Mouse (Mus musculus) embryonic facial prominence, embryonic 15.5 days (tissue): ENCODE measurements around the gene Slc22a14. TPM values are rescaled to one million over a fixed set of nuclear protein-coding genes. Genes with fewer than 3 reads are reported as not detected.

ENCODE experiments used
- ATAC-seq: fragments of 200-750 bp; cut with Nextera tagmentation; 2 replicates; pipeline ENCODE4 v1.8.0; 2017; ENCODE audit warnings: low read depth, moderate TSS enrichment; ENCODE audit not compliant: insufficient number of reproducible peaks, low FRiP score, low TSS enrichment
- H3K27ac ChIP-seq: fragments of 300-500 bp; sonication (generic); replicated peaks from 2 replicates; pipeline ENCODE4 v1.5.1; 2015; ENCODE audit warnings: mild to moderate bottlenecking, inconsistent platforms
- H3K27me3 ChIP-seq: fragments of 300-500 bp; sonication (generic); 2 replicates; pipeline ENCODE4 v1.6.1; 2015; ENCODE audit warnings: inconsistent platforms
- H3K36me3 ChIP-seq: fragments of 300-500 bp; sonication (generic); 2 replicates; pipeline ENCODE4 v1.6.1; 2015; ENCODE audit warnings: mild to moderate bottlenecking, inconsistent platforms
- H3K4me1 ChIP-seq: fragments of 300-500 bp; sonication (generic); 2 replicates; pipeline ENCODE4 v1.6.1; 2015; ENCODE audit warnings: inconsistent platforms
- H3K4me2 ChIP-seq: fragments of 300-500 bp; sonication (generic); replicated peaks from 2 replicates; pipeline ENCODE4 v1.6.1; 2015; ENCODE audit warnings: mild to moderate bottlenecking, inconsistent platforms
- H3K4me3 ChIP-seq: fragments of 300-500 bp; sonication (generic); replicated peaks from 2 replicates; pipeline ENCODE4 v1.5.1; 2015; ENCODE audit warnings: mild to moderate bottlenecking, inconsistent platforms
- H3K9ac ChIP-seq: fragments of 300-500 bp; sonication (generic); 2 replicates; pipeline ENCODE4 v1.6.1; 2015; ENCODE audit warnings: inconsistent platforms
- H3K9me3 ChIP-seq: fragments of 300-500 bp; sonication (generic); replicated peaks from 2 replicates; pipeline ENCODE4 v1.6.1; 2016; ENCODE audit warnings: inconsistent platforms
- WGBS: fragments of 180-500 bp; shearing (Covaris S2); methylation state at CpG from one replicate; pipeline ENCODE4 v1.1.7; 2015; 5-methylcytosine and 5-hydroxymethylcytosine counted together
- polyA plus RNA-seq: library from polyadenylated mRNA; unstranded; fragments of >200 nt; fragmentation: Nextera tagmentation; extraction: Ambion mirVana; gene quantifications from 2 replicates; pipeline ENCODE4 v1.2.1, GENCODE M21; 2015

Slc22a14 gene
- polyA plus RNA-seq, 1 experiment from 2014 or later: 0.08 TPM

GRCm38 (mm10) chr9:119339558-119340211 is 25.7 kb downstream of the Slc22a14 start, which contains the start of gene Acaa1a:
Acaa1a (plus strand) TSS chr9:119339676.
- no peaks in the 10 kb centered on the region for H3K9me3 ChIP-seq
- H3K27me3 ChIP-seq: no peaks in the 10 kb centered on the region
- under 1% methylated on average over 43 of the region's 43 CpGs for WGBS
- H3K36me3 ChIP-seq: peaks cover 36% of the 10 kb centered on the region
- H3K27ac ChIP-seq: peak within 1 kb of the TSS; percentile 94
- peak within 1 kb of the TSS; percentile 88 for H3K4me3 ChIP-seq
- peaks cover 33% of the 10 kb centered on the region for H3K4me1 ChIP-seq
- no peak for ATAC-seq
- H3K4me2 ChIP-seq: peak within 1 kb of the TSS; percentile 75
- H3K9ac ChIP-seq: peak within 1 kb of the TSS; percentile 63

- peaks cover 30% of the 10 kb centered on the region for H3K36me3 ChIP-seq
- no peak for ATAC-seq
- H3K4me1 ChIP-seq: peaks cover 35% of the 10 kb centered on the region
- 43% methylated on average over 7 of the region's 7 CpGs for WGBS
- H3K4me3 ChIP-seq: peak overlapping the region; percentile 88
- H3K4me2 ChIP-seq: peak overlapping the region; percentile 75
- no peaks in the 10 kb centered on the region for H3K27me3 ChIP-seq
- H3K27ac ChIP-seq: no peak overlapping the region
- no peak overlapping the region for H3K9ac ChIP-seq
- no peaks in the 10 kb centered on the region for H3K9me3 ChIP-seq
Observed at GRCm38 (mm10) chr9:119339106-119339505, 26.2 kb downstream of the Slc22a14 start.

- Histone ChIP-seq H3K4me3 (no peak overlapping the region), H3K27ac (no peak overlapping the region), H3K4me2 (no peak overlapping the region), H3K27me3 (no peaks in the 10 kb centered on the region), H3K9ac (no peak overlapping the region), H3K9me3 (no peaks in the 10 kb centered on the region), H3K36me3 (peaks cover 22% of the 10 kb centered on the region), H3K4me1 (peaks cover 32% of the 10 kb centered on the region)
- ATAC-seq: no peak
- 89% methylated on average over 3 of the region's 3 CpGs for WGBS
Observed at GRCm38 (mm10) chr9:119338350-119338749, 27.0 kb downstream of the Slc22a14 start.

- Histone ChIP-seq H3K4me2 (no peak overlapping the region), H3K27me3 (no peaks in the 10 kb centered on the region), H3K27ac (no peak overlapping the region), H3K9ac (no peak overlapping the region), H3K36me3 (peaks cover 17% of the 10 kb centered on the region), H3K4me1 (peaks cover 27% of the 10 kb centered on the region), H3K9me3 (no peaks in the 10 kb centered on the region), H3K4me3 (no peak overlapping the region)
- no peak for ATAC-seq
- 93% methylated on average over 14 of the region's 14 CpGs for WGBS
Observed at GRCm38 (mm10) chr9:119337842-119338241, 27.5 kb downstream of the Slc22a14 start.

GRCm38 (mm10) chr9:119335571-119335970 is 29.8 kb downstream of the Slc22a14 start:
- Histone ChIP-seq H3K4me2 (no peak overlapping the region), H3K4me3 (no peak overlapping the region), H3K27me3 (no peaks in the 10 kb centered on the region), H3K4me1 (peaks cover 15% of the 10 kb centered on the region), H3K36me3 (peaks cover 15% of the 10 kb centered on the region), H3K9me3 (no peaks in the 10 kb centered on the region), H3K27ac (no peak overlapping the region), H3K9ac (no peak overlapping the region)
- 84% methylated on average over 4 of the region's 4 CpGs for WGBS
- no peak for ATAC-seq

GRCm38 (mm10) chr9:119334834-119335233 is 30.5 kb downstream of the Slc22a14 start:
- Histone ChIP-seq H3K27me3 (no peaks in the 10 kb centered on the region), H3K9me3 (no peaks in the 10 kb centered on the region), H3K4me3 (no peak overlapping the region), H3K4me2 (no peak overlapping the region), H3K27ac (no peak overlapping the region), H3K9ac (no peak overlapping the region), H3K4me1 (peaks cover 11% of the 10 kb centered on the region), H3K36me3 (peaks cover 15% of the 10 kb centered on the region)
- ATAC-seq: no peak
- 90% methylated on average over 2 of the region's 2 CpGs for WGBS

GRCm38 (mm10) chr9:119334324-119334723 is 31.0 kb downstream of the Slc22a14 start:
- Histone ChIP-seq H3K4me2 (no peak overlapping the region), H3K27me3 (no peaks in the 10 kb centered on the region), H3K4me1 (peaks cover 8% of the 10 kb centered on the region), H3K27ac (no peak overlapping the region), H3K4me3 (no peak overlapping the region), H3K9me3 (no peaks in the 10 kb centered on the region), H3K36me3 (peaks cover 15% of the 10 kb centered on the region), H3K9ac (no peak overlapping the region)
- WGBS: 61% methylated on average over 10 of the region's 10 CpGs
- no peak; the same call in 1 of the 2 replicates for ATAC-seq

- H3K27me3 ChIP-seq: no peaks in the 10 kb centered on the region
- H3K4me1 ChIP-seq: peaks cover 3% of the 10 kb centered on the region
- H3K9ac ChIP-seq: no peak overlapping the region
- no peak overlapping the region for H3K4me2 ChIP-seq
- H3K36me3 ChIP-seq: no peaks in the 10 kb centered on the region
- WGBS: 77% methylated on average over 15 of the region's 15 CpGs
- H3K4me3 ChIP-seq: 0 out of 2 replicates have a peak overlapping the region, but pooled peaks have one; percentile 6
- H3K9me3 ChIP-seq: no peaks in the 10 kb centered on the region
- ATAC-seq: no peak
- peak overlapping the region; percentile 41; the same call in 1 of the 2 replicates for H3K27ac ChIP-seq
Observed at GRCm38 (mm10) chr9:119330186-119330963, 35.0 kb downstream of the Slc22a14 start.

- 70% methylated on average over 3 of the region's 3 CpGs for WGBS
- Histone ChIP-seq H3K9ac (no peak overlapping the region), H3K9me3 (no peaks in the 10 kb centered on the region), H3K4me2 (no peak overlapping the region), H3K27me3 (no peaks in the 10 kb centered on the region), H3K27ac (no peak overlapping the region), H3K4me1 (no peaks in the 10 kb centered on the region), H3K4me3 (no peak overlapping the region), H3K36me3 (no peaks in the 10 kb centered on the region)
- ATAC-seq: no peak
Observed at GRCm38 (mm10) chr9:119328488-119328887, 36.9 kb downstream of the Slc22a14 start.

- Histone ChIP-seq H3K9ac (no peak overlapping the region), H3K4me2 (no peak overlapping the region), H3K27me3 (no peaks in the 10 kb centered on the region), H3K4me1 (peaks cover 14% of the 10 kb centered on the region), H3K4me3 (no peak overlapping the region), H3K27ac (no peak overlapping the region), H3K36me3 (no peaks in the 10 kb centered on the region), H3K9me3 (no peaks in the 10 kb centered on the region)
- 64% methylated on average over 1 of the region's 1 CpGs for WGBS
- no peak for ATAC-seq
Observed at GRCm38 (mm10) chr9:119324130-119324529, 41.2 kb downstream of the Slc22a14 start.

GRCm38 (mm10) chr9:119323260-119323645 is 42.1 kb downstream of the Slc22a14 start:
- Histone ChIP-seq H3K27me3 (no peaks in the 10 kb centered on the region), H3K4me2 (peak overlapping the region; percentile 98), H3K4me3 (peak overlapping the region; percentile 94), H3K36me3 (no peaks in the 10 kb centered on the region), H3K4me1 (peaks cover 14% of the 10 kb centered on the region), H3K27ac (peak overlapping the region; percentile 94), H3K9me3 (no peaks in the 10 kb centered on the region), H3K9ac (peak overlapping the region; percentile 41; the same call in 1 of the 2 replicates)
- 6% methylated on average over 9 of the region's 9 CpGs for WGBS
- no peak for ATAC-seq
